Mouse (Mus musculus): ENCODE measurements around the gene Cnn1. TPM values are rescaled to one million over a fixed set of nuclear protein-coding genes. Genes with fewer than 3 reads are reported as not detected.
A peak's percentile ranks its signal among the peaks of the same experiment; 100 is the strongest.

The Cnn1 gene
- polyA plus RNA-seq, 1 experiment: not detected

GRCm38 (mm10) chr9:22054411-22055076 lies 44.5 kb upstream of the Cnn1 start:
- H3K4me1 ChIP-seq (ENCODE audit: control insufficient read depth, insufficient read depth, low read length): no peaks in the 10 kb centered on the region; the same call in 1 of the 2 replicates
- 4% methylated on average over 32 of the region's 32 CpGs for WGBS
- no peak overlapping the region for H3K4me3 ChIP-seq (replicated peaks; ENCODE audit: control insufficient read depth, low read depth, low read length)
- no peak overlapping the region for H3K27ac ChIP-seq (ENCODE audit: control insufficient read depth, insufficient read depth, low read depth, low read length, poor library complexity)
- TF ChIP-seq CTCF (IDR thresholded peaks at IDR 0.05; ENCODE audit: control insufficient read depth, insufficient read depth, low read length) (peak; percentile 65), POLR2A (IDR thresholded peaks at IDR 0.05; ENCODE audit: borderline replicate concordance, control insufficient read depth, low read depth, low read length) (0 out of 2 replicates have a peak, but pooled peaks have one; percentile 28)

GRCm38 (mm10) chr9:22055713-22056112 lies 43.3 kb upstream of the Cnn1 start:
- Histone ChIP-seq H3K4me1 (ENCODE audit: control insufficient read depth, insufficient read depth, low read length) (no peaks in the 10 kb centered on the region; the same call in 1 of the 2 replicates), H3K27ac (ENCODE audit: control insufficient read depth, insufficient read depth, low read depth, low read length, poor library complexity) (no peak overlapping the region), H3K4me3 (replicated peaks; ENCODE audit: control insufficient read depth, low read depth, low read length) (no peak overlapping the region)
- 50% methylated on average over 29 of the region's 29 CpGs for WGBS
- TF ChIP-seq POLR2A (IDR thresholded peaks at IDR 0.05; ENCODE audit: borderline replicate concordance, control insufficient read depth, low read depth, low read length) (no peak), CTCF (IDR thresholded peaks at IDR 0.05; ENCODE audit: control insufficient read depth, insufficient read depth, low read length) (no peak)

- TF ChIP-seq POLR2A (IDR thresholded peaks at IDR 0.05; ENCODE audit: borderline replicate concordance, control insufficient read depth, low read depth, low read length) (no peak), CTCF (IDR thresholded peaks at IDR 0.05; ENCODE audit: control insufficient read depth, insufficient read depth, low read length) (no peak)
- WGBS: 74% methylated on average over 9 of the region's 9 CpGs
Measured at GRCm38 (mm10) chr9:22056303-22056910, 42.6 kb upstream of the Cnn1 start.

GRCm38 (mm10) chr9:22057031-22057517 lies 41.9 kb upstream of the Cnn1 start:
- TF ChIP-seq POLR2A (IDR thresholded peaks at IDR 0.05; ENCODE audit: borderline replicate concordance, control insufficient read depth, low read depth, low read length): no peak
- TF ChIP-seq CTCF (IDR thresholded peaks at IDR 0.05; ENCODE audit: control insufficient read depth, insufficient read depth, low read length): no peak
- Histone ChIP-seq H3K4me3 (replicated peaks; ENCODE audit: control insufficient read depth, low read depth, low read length) (no peak overlapping the region), H3K4me1 (ENCODE audit: control insufficient read depth, insufficient read depth, low read length) (no peaks in the 10 kb centered on the region; the same call in 1 of the 2 replicates), H3K27ac (ENCODE audit: control insufficient read depth, insufficient read depth, low read depth, low read length, poor library complexity) (no peak overlapping the region)
- WGBS: 90% methylated on average over 9 of the region's 9 CpGs

More at GRCm38 (mm10) chr9:22056303-22056910, 42.6 kb upstream of the Cnn1 start:
- no peak overlapping the region for H3K27ac ChIP-seq (ENCODE audit: control insufficient read depth, insufficient read depth, low read depth, low read length, poor library complexity)
- no peaks in the 10 kb centered on the region; the same call in 1 of the 2 replicates for H3K4me1 ChIP-seq (ENCODE audit: control insufficient read depth, insufficient read depth, low read length)
- H3K4me3 ChIP-seq (replicated peaks; ENCODE audit: control insufficient read depth, low read depth, low read length): no peak overlapping the region

- 82% methylated on average over 9 of the region's 9 CpGs for WGBS
- Histone ChIP-seq H3K4me1 (ENCODE audit: control insufficient read depth, insufficient read depth, low read length) (no peaks in the 10 kb centered on the region; the same call in 1 of the 2 replicates), H3K4me3 (replicated peaks; ENCODE audit: control insufficient read depth, low read depth, low read length) (no peak overlapping the region), H3K27ac (ENCODE audit: control insufficient read depth, insufficient read depth, low read depth, low read length, poor library complexity) (no peak overlapping the region)
- TF ChIP-seq CTCF (IDR thresholded peaks at IDR 0.05; ENCODE audit: control insufficient read depth, insufficient read depth, low read length) (no peak), POLR2A (IDR thresholded peaks at IDR 0.05; ENCODE audit: borderline replicate concordance, control insufficient read depth, low read depth, low read length) (no peak)
Measured at GRCm38 (mm10) chr9:22058011-22058424, 41.0 kb upstream of the Cnn1 start.

- 82% methylated on average over 2 of the region's 2 CpGs for WGBS
- TF ChIP-seq CTCF (IDR thresholded peaks at IDR 0.05; ENCODE audit: control insufficient read depth, insufficient read depth, low read length) (no peak), POLR2A (IDR thresholded peaks at IDR 0.05; ENCODE audit: borderline replicate concordance, control insufficient read depth, low read depth, low read length) (no peak)
- Histone ChIP-seq H3K27ac (ENCODE audit: control insufficient read depth, insufficient read depth, low read depth, low read length, poor library complexity) (no peak overlapping the region), H3K4me1 (ENCODE audit: control insufficient read depth, insufficient read depth, low read length) (no peaks in the 10 kb centered on the region; the same call in 1 of the 2 replicates), H3K4me3 (replicated peaks; ENCODE audit: control insufficient read depth, low read depth, low read length) (no peak overlapping the region)
Measured at GRCm38 (mm10) chr9:22061339-22061738, 37.7 kb upstream of the Cnn1 start.

- no peak for TF ChIP-seq POLR2A (IDR thresholded peaks at IDR 0.05; ENCODE audit: borderline replicate concordance, control insufficient read depth, low read depth, low read length)
- TF ChIP-seq CTCF (IDR thresholded peaks at IDR 0.05; ENCODE audit: control insufficient read depth, insufficient read depth, low read length): no peak
- H3K4me1 ChIP-seq (ENCODE audit: control insufficient read depth, insufficient read depth, low read length): no peaks in the 10 kb centered on the region
- 72% methylated on average over 3 of the region's 3 CpGs for WGBS
- H3K27ac ChIP-seq (ENCODE audit: control insufficient read depth, insufficient read depth, low read depth, low read length, poor library complexity): no peak overlapping the region
- H3K4me3 ChIP-seq (replicated peaks; ENCODE audit: control insufficient read depth, low read depth, low read length): no peak overlapping the region
Measured at GRCm38 (mm10) chr9:22064341-22064740, 34.7 kb upstream of the Cnn1 start.

- Histone ChIP-seq H3K4me3 (replicated peaks; ENCODE audit: control insufficient read depth, low read depth, low read length) (no peak overlapping the region), H3K27ac (ENCODE audit: control insufficient read depth, insufficient read depth, low read depth, low read length, poor library complexity) (no peak overlapping the region), H3K4me1 (ENCODE audit: control insufficient read depth, insufficient read depth, low read length) (no peaks in the 10 kb centered on the region; the same call in none of the 2 replicates)
- WGBS: 94% methylated on average over 11 of the region's 11 CpGs
- TF ChIP-seq CTCF (IDR thresholded peaks at IDR 0.05; ENCODE audit: control insufficient read depth, insufficient read depth, low read length): no peak
- no peak for TF ChIP-seq POLR2A (IDR thresholded peaks at IDR 0.05; ENCODE audit: borderline replicate concordance, control insufficient read depth, low read depth, low read length)
Measured at GRCm38 (mm10) chr9:22065642-22066041, 33.4 kb upstream of the Cnn1 start.

All from bone marrow, adult 2 months (tissue).